Mouse (Mus musculus) kidney, adult 2 months (tissue): ENCODE data around the gene Znrf2.

Experiments
- CTCF ChIP-seq: fragments of 200-500 bp; conservative IDR thresholded peaks from 2 replicates; pipeline ENCODE4 v1.5.1; 2011; ENCODE audit warnings: low read depth, mild to moderate bottlenecking, control low read depth, low read length, moderate library complexity, mixed read lengths; ENCODE audit not compliant: insufficient read depth, insufficient read length
- POLR2A ChIP-seq: fragments of 200-500 bp; IDR thresholded peaks from one replicate; pipeline ENCODE4 v1.6.1; 2011; ENCODE audit warnings: low read depth, low read length, control low read depth

GRCm38 (mm10) chr6:54916163-54916562 is 99.4 kb downstream of the Znrf2 start:
- TF ChIP-seq CTCF = no peak
- TF ChIP-seq POLR2A = no peak
